Mouse (Mus musculus) thymus, postnatal 14 days (tissue): ENCODE measurements around the gene Cdk9.

Experiments
- DNase-seq: peaks from one replicate; pipeline ENCODE4 v3.0.0; 2021

Gene Cdk9

GRCm38 (mm10) chr2:32712934-32713817, at the start of gene Cdk9:
TSS of gene Cdk9 (minus strand) at chr2:32713076.
- peak; percentile 94 for DNase-seq

DNA sequence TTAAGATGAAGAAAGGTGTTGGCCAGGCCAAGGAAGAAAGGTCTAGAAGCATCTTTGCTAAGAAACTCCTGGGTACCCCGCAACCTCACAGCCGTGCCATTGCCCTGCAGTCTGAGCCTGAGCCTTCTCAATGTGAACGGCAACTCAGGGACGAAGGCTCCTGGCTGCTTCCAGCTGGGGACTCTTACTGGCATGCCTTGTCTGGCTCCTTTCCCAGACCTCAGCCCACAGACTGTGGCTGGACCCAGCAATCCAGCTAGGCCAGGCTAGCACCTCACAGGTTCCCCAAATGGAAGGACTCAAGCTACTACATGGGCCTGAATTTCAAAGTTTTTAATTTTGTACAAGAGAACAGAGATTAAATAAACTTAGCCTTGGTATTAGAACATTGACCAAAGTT, 49.0 kb upstream of the Cdk9 start:
- no peak for DNase-seq

DNA sequence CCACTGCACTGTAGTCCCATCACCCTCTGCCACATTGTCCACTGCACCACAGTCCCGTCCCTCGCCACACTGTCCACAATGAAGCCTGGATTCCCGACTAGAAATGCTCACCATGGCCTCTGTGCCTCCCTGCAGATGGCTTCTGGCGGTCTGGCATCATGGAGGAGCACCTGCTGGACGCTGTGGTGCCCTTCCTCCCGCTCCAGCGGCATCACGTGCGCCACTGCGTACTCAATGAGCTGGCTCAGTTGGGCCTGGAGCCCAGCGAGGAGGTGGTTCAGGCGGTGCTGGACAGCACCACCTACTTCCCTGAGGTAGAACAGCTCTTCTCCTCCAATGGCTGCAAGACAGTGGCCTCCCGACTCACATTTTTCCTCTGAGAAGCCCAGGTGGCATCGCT, 48.5 kb upstream of the Cdk9 start:
- no peak for DNase-seq

- DNase-seq, result no peak
Measured at GRCm38 (mm10) chr2:32759001-32759400, 46.1 kb upstream of the Cdk9 start.

DNA sequence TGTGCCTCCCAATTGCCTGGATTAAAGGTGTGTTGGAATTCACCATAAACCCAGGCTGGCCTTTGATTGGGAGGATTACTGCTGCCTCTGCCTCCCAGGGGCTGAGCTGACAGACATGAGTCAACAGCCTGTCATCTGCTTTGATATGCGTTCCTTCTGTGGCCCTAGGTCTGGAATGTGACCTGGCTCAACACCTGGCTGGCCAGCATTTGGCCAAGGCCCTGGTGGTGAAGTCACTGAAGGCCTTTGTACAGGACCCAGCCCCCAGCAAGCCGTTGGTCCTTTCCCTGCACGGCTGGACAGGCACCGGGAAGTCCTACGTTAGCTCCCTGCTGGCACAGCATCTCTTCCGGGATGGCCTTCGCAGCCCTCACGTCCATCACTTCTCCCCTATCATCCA, 45.6 kb upstream of the Cdk9 start:
- DNase-seq, result peak; percentile 21

DNA sequence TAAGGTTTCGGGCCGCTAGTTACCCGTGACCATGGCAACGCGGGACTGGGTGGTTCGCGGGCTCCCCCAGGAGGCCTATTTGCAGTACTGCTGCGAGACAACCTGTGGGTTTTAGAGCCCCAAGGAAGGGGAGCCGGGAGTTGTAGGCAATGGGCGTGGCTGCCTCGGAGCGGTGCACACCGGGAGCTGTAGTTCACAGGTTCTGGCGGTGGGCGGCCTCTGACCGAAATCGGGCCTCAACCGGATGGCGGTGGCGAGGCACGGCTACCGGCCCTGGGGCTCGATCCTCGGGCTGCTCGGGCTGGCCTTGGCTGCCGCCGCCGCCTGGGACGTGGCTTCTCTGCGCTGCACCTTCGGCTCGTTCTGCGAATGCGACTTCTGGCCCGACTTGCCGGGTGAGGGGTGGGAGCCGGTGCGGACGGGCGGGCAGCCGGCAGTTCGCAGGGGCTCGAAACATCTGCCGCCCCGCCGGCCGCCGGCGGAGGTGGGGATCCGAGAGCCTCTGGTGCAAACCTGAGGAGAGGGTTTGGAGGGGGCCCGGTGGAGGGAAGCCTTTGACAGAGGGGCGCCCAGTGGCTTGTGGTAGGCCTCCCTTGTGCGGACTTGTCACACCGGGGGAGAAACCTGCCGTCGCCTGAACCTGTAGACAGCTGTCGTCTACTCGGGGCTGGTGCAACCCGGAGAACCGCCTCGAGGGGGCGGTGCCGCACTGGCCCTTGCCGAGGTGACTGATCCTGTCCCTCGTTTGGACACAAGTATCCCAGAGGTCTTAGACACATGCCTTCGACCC, 44.4 kb upstream of the Cdk9 start, which contains the start of gene Tor2a:
Gene Tor2a, plus strand, starts transcription at position 179 of the 790 bp plus-strand sequence.
- DNase-seq, result peak; percentile 99

DNA sequence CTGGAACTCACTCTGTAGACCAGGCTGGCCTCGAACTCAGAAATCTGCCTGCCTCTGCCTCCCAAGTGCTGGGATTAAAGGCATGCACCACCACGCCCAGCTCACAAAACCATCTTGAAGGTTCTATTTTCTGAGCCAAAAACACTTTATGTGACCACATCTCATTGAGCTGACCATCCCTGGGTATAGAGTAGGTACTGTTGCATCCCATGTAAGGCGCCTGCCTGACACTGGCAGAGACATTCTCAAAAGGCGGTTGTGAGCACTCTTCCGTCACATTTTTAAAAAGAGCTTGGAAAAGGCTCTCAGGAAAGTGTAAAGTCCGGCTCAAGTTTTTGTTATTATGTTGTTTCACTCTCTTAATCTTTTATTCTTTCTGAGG, 43.8 kb upstream of the Cdk9 start:
- no peak for DNase-seq

GRCm38 (mm10) chr2:32752181-32752580, 39.3 kb upstream of the Cdk9 start:
- no peak for DNase-seq

DNA sequence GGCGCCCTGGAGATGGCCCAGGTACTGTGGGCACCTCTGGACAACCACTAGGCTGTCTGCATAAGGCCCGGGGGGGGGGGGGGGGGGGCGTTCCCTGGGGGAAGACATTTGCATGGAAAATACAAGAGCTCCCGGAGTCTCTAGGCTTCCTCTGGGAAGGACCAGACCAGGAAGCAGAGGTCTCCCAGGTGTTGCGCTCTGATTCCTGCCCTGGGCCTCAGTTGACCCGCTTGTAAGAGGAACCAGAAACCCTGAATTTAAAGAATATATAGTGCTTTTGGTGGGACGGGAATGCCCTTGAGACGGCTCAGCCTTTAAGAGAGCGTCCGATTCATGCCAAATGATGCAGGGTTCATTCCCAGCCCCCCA, 38.8 kb upstream of the Cdk9 start:
- DNase-seq, result no peak

- DNase-seq, result no peak
Measured at GRCm38 (mm10) chr2:32750887-32751664, 38.2 kb upstream of the Cdk9 start.

GRCm38 (mm10) chr2:32750199-32750598, 37.3 kb upstream of the Cdk9 start:
- DNase-seq, result no peak

DNA sequence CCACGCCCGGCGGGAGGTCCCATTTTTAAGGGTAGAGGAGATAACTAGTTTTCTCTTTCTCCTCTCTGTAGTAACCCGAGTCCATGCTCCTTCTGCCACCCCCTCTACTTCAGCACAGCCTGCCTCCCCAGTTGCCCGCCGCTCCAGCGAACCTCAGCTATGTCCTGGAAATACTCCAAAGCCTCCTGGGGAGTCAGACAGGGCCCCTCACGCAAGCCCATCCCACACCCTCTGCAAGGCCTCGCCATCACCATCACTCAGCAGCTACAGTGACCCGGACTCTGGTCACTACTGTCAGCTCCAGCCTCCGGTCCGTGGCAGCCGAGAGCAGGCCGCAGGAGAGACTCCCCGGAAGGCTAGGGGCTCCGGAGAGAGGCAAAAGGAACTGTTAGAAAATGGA, 36.2 kb upstream of the Cdk9 start:
- DNase-seq, result no peak

- no peak for DNase-seq
Measured at GRCm38 (mm10) chr2:32744272-32744982, 31.6 kb upstream of the Cdk9 start.

GRCm38 (mm10) chr2:32742173-32742531, 29.3 kb upstream of the Cdk9 start:
- DNase-seq, result no peak

GRCm38 (mm10) chr2:32741273-32742172, 28.6 kb upstream of the Cdk9 start:
- no peak for DNase-seq

DNA sequence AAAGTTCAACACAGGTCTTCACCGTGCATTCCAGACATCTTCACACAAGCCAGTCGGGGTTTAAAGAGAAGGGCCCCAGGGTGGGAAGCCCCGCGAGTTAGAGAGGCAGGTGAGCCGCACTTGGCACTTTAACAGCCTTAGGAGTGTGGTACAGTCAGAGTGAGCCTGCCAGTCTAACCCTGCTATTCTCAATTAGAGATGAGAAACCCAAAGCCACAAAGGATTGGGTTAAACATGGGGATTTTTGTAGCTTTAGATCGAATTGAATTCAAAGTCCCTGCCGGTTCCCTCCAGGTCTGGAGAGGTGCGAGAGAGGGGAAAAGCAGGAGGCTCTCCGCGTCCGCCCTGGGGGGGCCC, 28.0 kb upstream of the Cdk9 start, which contains the start of gene 6330409D20Rik:
Gene 6330409D20Rik, minus strand, starts transcription at position 101 of the 357 bp plus-strand sequence.
- DNase-seq, result no peak

GRCm38 (mm10) chr2:32739311-32739710, 26.4 kb upstream of the Cdk9 start:
- DNase-seq, result no peak

GRCm38 (mm10) chr2:32737008-32737407, 24.1 kb upstream of the Cdk9 start:
- no peak for DNase-seq

GRCm38 (mm10) chr2:32736306-32736829, 23.5 kb upstream of the Cdk9 start:
- no peak for DNase-seq

- DNase-seq, result no peak
Measured at GRCm38 (mm10) chr2:32734933-32735332, 22.1 kb upstream of the Cdk9 start.

- DNase-seq, result no peak
Measured at GRCm38 (mm10) chr2:32734480-32734879, 21.6 kb upstream of the Cdk9 start.
